Mouse (Mus musculus) hindbrain, embryonic 12.5 days (tissue): Measurements from ENCODE around the gene Mrpl21. TPM values are rescaled to one million over a fixed set of nuclear protein-coding genes. Genes with fewer than 3 reads are reported as not detected.
A peak's percentile ranks its signal among the peaks of the same experiment; 100 is the strongest.

ENCODE experiments used
- ATAC-seq: fragments of 200-750 bp; cut with Nextera tagmentation; 2 replicates; pipeline ENCODE4 v1.8.0; 2017; ENCODE audit warnings: moderate TSS enrichment; ENCODE audit not compliant: low FRiP score
- H3K27ac ChIP-seq: fragments of 300-500 bp; sonication (generic); 2 replicates; pipeline ENCODE4 v1.5.1; 2016; ENCODE audit warnings: mild to moderate bottlenecking
- H3K27me3 ChIP-seq: fragments of 300-500 bp; sonication (generic); 2 replicates; pipeline ENCODE4 v1.6.1; 2016; ENCODE audit warnings: mild to moderate bottlenecking
- H3K36me3 ChIP-seq: fragments of 300-500 bp; sonication (generic); 2 replicates; pipeline ENCODE4 v1.6.1; 2016; ENCODE audit warnings: mild to moderate bottlenecking
- H3K4me1 ChIP-seq: fragments of 300-500 bp; sonication (generic); 2 replicates; pipeline ENCODE4 v1.6.1; 2016
- H3K4me2 ChIP-seq: fragments of 300-500 bp; sonication (generic); replicated peaks from 2 replicates; pipeline ENCODE4 v1.6.1; 2016; ENCODE audit warnings: mild to moderate bottlenecking
- H3K4me3 ChIP-seq: fragments of 300-500 bp; sonication (generic); 2 replicates; pipeline ENCODE4 v1.5.1; 2016; ENCODE audit warnings: mild to moderate bottlenecking
- H3K9ac ChIP-seq: fragments of 300-500 bp; sonication (generic); 2 replicates; pipeline ENCODE4 v1.6.1; 2016; ENCODE audit warnings: mild to moderate bottlenecking, moderate library complexity
- H3K9me3 ChIP-seq: fragments of 300-500 bp; sonication (generic); replicated peaks from 2 replicates; pipeline ENCODE4 v1.6.1; 2016; ENCODE audit warnings: mild to moderate bottlenecking
- WGBS: fragments of 180-500 bp; shearing (Covaris S2); methylation state at CpG from one replicate; pipeline ENCODE4 v1.1.7; 2016; 5-methylcytosine and 5-hydroxymethylcytosine counted together
- polyA plus RNA-seq: library from polyadenylated mRNA; unstranded; fragments of >200 nt; fragmentation: Nextera tagmentation; extraction: Ambion mirVana; gene quantifications from 2 replicates; pipeline ENCODE4 v1.2.1, GENCODE M21; 2016

Mrpl21 gene
- polyA plus RNA-seq, 1 experiment from 2014 or later, result 114 TPM

DNA sequence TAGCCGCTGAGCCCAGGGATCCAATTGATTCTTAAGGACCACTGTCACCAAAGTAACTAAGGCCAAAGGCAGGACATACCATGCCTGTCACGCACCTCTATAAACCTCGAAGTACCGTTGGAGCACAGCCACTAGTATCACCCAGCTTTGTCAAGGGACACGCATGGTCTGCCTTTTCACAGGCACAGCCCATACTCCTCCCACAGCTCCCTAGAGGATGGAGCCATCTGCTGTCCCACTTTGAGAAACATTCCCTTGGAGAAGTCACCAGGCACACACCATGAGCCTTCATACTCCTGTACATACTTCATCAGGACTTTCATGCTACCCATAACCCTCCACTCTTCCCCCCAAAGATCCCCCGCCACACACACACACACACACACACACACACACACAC, 12.9 kb upstream of the Mrpl21 start:
- H3K9me3 ChIP-seq, result no peaks in the 10 kb centered on the region
- no peak overlapping the region for H3K4me3 ChIP-seq
- H3K27ac ChIP-seq, result no peak overlapping the region
- H3K4me2 ChIP-seq, result no peak overlapping the region
- H3K36me3 ChIP-seq, result peaks cover 99% of the 10 kb centered on the region
- 93% methylated on average over 6 of the region's 6 CpGs for WGBS
- H3K9ac ChIP-seq, result no peak overlapping the region
- ATAC-seq, result no peak
- no peaks in the 10 kb centered on the region for H3K4me1 ChIP-seq
- H3K27me3 ChIP-seq, result no peaks in the 10 kb centered on the region

DNA sequence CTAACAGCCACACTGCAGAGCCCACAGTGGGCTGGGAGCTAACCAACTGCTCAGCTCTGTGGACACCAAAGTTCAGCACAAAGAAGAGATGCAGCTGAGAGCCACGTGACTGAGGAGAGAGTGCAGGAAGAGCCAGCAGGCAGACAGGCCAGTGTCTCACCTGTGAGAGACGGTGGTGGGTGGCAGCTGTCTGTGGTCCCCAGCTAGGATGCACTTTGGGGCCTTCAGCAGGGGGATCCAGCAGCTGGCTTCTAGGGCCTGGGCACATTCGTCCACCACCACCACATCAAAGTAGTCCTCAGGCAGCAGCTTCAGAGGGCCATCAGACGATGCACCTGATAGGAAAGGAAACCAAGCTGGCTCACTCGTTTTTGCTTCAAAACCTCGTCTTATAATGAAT, 11.3 kb upstream of the Mrpl21 start:
- 94% methylated on average over 6 of the region's 6 CpGs for WGBS
- no peak overlapping the region for H3K9ac ChIP-seq
- H3K4me3 ChIP-seq, result no peak overlapping the region
- H3K9me3 ChIP-seq, result no peaks in the 10 kb centered on the region
- peaks cover 96% of the 10 kb centered on the region for H3K36me3 ChIP-seq
- H3K27me3 ChIP-seq, result no peaks in the 10 kb centered on the region
- H3K4me2 ChIP-seq, result no peak overlapping the region
- no peak overlapping the region for H3K27ac ChIP-seq
- no peaks in the 10 kb centered on the region for H3K4me1 ChIP-seq
- ATAC-seq, result no peak

GRCm38 (mm10) chr19:3273331-3273730, 9.4 kb upstream of the Mrpl21 start:
- H3K9ac ChIP-seq, result no peak overlapping the region
- no peak overlapping the region for H3K27ac ChIP-seq
- no peak overlapping the region for H3K4me2 ChIP-seq
- H3K36me3 ChIP-seq, result peaks cover 93% of the 10 kb centered on the region
- WGBS, result 92% methylated on average over 9 of the region's 9 CpGs
- H3K27me3 ChIP-seq, result no peaks in the 10 kb centered on the region
- no peak overlapping the region for H3K4me3 ChIP-seq
- no peaks in the 10 kb centered on the region for H3K4me1 ChIP-seq
- no peaks in the 10 kb centered on the region for H3K9me3 ChIP-seq
- no peak for ATAC-seq

DNA sequence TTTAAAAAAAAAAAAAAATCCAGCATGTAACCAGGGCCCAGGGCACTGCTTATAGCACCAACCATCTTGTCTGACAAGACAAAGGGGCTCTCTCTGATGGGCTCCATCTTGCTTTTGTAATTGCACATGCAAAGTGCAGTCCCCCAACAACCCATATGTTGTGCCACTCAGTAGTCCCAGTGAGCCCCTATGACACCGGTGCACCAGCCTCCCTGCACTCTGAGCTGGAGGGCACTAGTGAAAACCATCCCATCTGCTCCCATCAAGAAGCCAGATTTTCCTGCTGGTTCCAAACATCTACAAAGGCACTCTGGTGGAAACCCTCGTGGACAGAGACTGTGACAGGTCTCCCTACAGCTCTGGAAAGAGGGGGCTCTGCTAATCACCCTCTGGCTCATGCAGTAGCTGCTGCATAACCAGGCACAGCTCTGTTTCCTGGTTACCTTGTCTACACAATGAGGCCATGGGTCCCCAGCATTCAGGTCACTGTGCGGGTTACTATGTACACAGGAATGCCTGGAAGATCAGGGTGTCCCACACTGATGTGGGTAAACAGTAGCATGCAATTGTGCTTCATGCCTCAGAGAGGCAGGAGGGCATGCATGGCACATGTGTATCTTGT, 6.8 kb upstream of the Mrpl21 start:
- 89% methylated on average over 3 of the region's 3 CpGs for WGBS
- Histone ChIP-seq H3K9me3 (no peaks in the 10 kb centered on the region), H3K36me3 (peaks cover 84% of the 10 kb centered on the region), H3K27me3 (no peaks in the 10 kb centered on the region), H3K9ac (no peak overlapping the region), H3K4me2 (no peak overlapping the region), H3K4me1 (no peaks in the 10 kb centered on the region), H3K4me3 (no peak overlapping the region), H3K27ac (no peak overlapping the region)
- ATAC-seq, result no peak

GRCm38 (mm10) chr19:3281886-3282285, 815 bp upstream of the Mrpl21 start:
- Histone ChIP-seq H3K36me3 (peaks cover 47% of the 10 kb centered on the region), H3K4me2 (peak overlapping the region; percentile 67), H3K27ac (no peak overlapping the region), H3K4me3 (peak overlapping the region; percentile 80), H3K27me3 (no peaks in the 10 kb centered on the region), H3K4me1 (peaks cover 20% of the 10 kb centered on the region), H3K9ac (peak overlapping the region; percentile 82), H3K9me3 (no peaks in the 10 kb centered on the region)
- no peak for ATAC-seq
- 79% methylated on average over 4 of the region's 4 CpGs for WGBS

GRCm38 (mm10) chr19:3289006-3289405, 6.3 kb downstream of the Mrpl21 start:
- Histone ChIP-seq H3K4me1 (no peaks in the 10 kb centered on the region), H3K36me3 (peaks cover 61% of the 10 kb centered on the region), H3K4me3 (no peak overlapping the region), H3K27me3 (no peaks in the 10 kb centered on the region), H3K27ac (no peak overlapping the region), H3K4me2 (no peak overlapping the region), H3K9ac (no peak overlapping the region), H3K9me3 (no peaks in the 10 kb centered on the region)
- 95% methylated on average over 1 of the region's 1 CpGs for WGBS
- no peak for ATAC-seq

- Histone ChIP-seq H3K27ac (no peak overlapping the region), H3K9ac (no peak overlapping the region), H3K27me3 (no peaks in the 10 kb centered on the region), H3K9me3 (no peaks in the 10 kb centered on the region), H3K36me3 (peaks cover 40% of the 10 kb centered on the region), H3K4me3 (no peak overlapping the region), H3K4me1 (no peaks in the 10 kb centered on the region), H3K4me2 (no peak overlapping the region)
- ATAC-seq, result peak; percentile 76
- 70% methylated on average over 2 of the region's 2 CpGs for WGBS
Observed at GRCm38 (mm10) chr19:3292028-3292427, 9.3 kb downstream of the Mrpl21 start.

DNA sequence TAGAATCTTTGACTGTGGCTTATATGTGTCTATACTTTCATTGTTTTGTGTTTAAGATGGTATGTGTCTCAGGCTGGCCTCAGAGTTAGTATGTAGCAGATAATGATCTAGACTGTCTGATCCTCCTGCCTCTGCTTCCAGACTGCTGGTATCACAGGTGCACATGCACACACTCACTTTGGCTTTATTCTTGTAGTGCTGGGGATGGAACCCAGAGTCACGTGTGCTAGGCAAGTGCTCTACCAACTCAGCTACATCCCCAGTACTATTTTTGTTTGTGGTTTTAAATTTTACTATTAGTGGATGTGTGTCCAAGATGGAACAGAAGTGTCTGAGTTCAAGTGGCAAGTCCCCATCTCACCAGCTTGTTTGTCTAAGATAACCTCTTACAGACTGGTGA, 10.3 kb downstream of the Mrpl21 start:
- H3K27ac ChIP-seq, result no peak overlapping the region
- H3K9ac ChIP-seq, result no peak overlapping the region
- no peak overlapping the region for H3K4me2 ChIP-seq
- H3K4me3 ChIP-seq, result no peak overlapping the region
- no peaks in the 10 kb centered on the region for H3K9me3 ChIP-seq
- peaks cover 32% of the 10 kb centered on the region for H3K36me3 ChIP-seq
- no peaks in the 10 kb centered on the region for H3K4me1 ChIP-seq
- ATAC-seq, result no peak
- WGBS, result 86% methylated on average over 1 of the region's 1 CpGs
- no peaks in the 10 kb centered on the region for H3K27me3 ChIP-seq

DNA sequence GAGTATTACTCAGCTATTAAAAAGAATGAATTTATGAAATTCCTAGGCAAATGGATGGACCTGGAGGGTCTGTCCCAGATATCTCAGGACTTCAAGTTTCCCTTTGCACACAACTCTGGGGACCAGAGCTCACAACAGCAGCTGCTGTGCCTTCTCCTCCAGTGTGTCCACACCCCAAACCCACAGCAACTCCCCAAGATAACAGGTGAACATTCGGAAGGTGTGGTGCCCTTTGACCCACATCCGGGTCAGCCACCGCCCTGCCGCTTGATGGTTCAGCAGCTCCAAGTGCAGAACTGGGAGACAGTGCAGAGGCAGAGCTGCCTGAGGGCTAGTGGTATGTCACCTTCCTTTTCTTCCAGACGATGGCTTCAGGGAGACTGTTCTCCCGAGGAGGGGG, 12.5 kb downstream of the Mrpl21 start:
- no peak for ATAC-seq

GRCm38 (mm10) chr19:3297034-3297433, 14.3 kb downstream of the Mrpl21 start:
- Histone ChIP-seq H3K27me3 (no peaks in the 10 kb centered on the region), H3K4me3 (no peak overlapping the region), H3K9me3 (no peaks in the 10 kb centered on the region), H3K4me1 (no peaks in the 10 kb centered on the region), H3K4me2 (no peak overlapping the region), H3K27ac (no peak overlapping the region), H3K9ac (no peak overlapping the region), H3K36me3 (no peaks in the 10 kb centered on the region)
- ATAC-seq, result no peak

More for the DNA sequence above, 12.5 kb downstream of the Mrpl21 start:
- WGBS, result 92% methylated on average over 6 of the region's 6 CpGs
- Histone ChIP-seq H3K4me2 (no peak overlapping the region), H3K4me1 (no peaks in the 10 kb centered on the region), H3K27me3 (no peaks in the 10 kb centered on the region), H3K4me3 (no peak overlapping the region), H3K27ac (no peak overlapping the region), H3K9me3 (no peaks in the 10 kb centered on the region), H3K36me3 (peaks cover 13% of the 10 kb centered on the region), H3K9ac (no peak overlapping the region)

DNA sequence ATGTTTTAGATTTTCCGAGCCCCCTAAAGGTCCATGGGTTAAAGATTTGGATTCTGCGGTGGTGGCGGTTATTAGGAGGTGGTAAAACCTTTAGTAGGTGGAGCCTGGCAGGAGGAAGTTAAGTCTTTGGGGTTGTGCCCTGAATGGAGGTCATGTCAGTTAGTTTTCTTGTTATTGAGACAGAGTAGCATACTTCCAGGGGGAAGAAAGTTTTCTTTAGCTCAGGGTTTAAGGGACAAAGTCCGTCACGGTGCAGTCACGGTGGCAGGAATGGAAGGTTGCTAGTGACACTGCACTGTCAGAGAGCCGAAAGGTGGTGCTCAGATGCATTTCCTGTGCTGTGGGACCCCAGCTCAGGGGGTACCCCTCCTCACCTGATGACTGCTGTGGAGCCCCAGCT, 15.1 kb downstream of the Mrpl21 start:
- H3K4me1 ChIP-seq, result no peaks in the 10 kb centered on the region
- no peak overlapping the region for H3K9ac ChIP-seq
- H3K4me3 ChIP-seq, result no peak overlapping the region
- H3K4me2 ChIP-seq, result no peak overlapping the region
- 89% methylated on average over 7 of the region's 7 CpGs for WGBS
- ATAC-seq, result no peak
- no peaks in the 10 kb centered on the region for H3K27me3 ChIP-seq
- no peaks in the 10 kb centered on the region for H3K36me3 ChIP-seq
- no peak overlapping the region for H3K27ac ChIP-seq
- no peaks in the 10 kb centered on the region for H3K9me3 ChIP-seq

DNA sequence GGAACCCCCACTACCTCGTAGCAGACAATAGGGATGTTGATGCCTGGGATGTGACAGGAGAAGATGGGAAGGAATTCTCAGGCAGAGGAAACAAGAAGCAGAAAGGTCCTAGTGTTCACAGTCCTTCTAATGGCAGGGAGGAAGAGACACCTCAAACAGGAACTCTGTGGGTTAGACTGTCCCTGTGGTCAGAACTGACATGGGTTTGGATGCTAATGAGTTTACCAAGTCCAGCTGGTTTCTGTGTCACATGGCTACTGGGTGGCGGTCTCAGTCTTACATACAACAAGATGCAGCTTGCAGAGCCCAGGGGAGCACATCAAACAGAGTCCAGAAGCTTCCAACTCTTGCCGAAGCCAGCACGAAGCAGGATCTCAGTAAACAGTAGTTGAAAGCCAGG, 21.3 kb downstream of the Mrpl21 start:
- Histone ChIP-seq H3K36me3 (no peaks in the 10 kb centered on the region), H3K9ac (no peak overlapping the region), H3K27me3 (no peaks in the 10 kb centered on the region; the same call in 1 of the 2 replicates), H3K4me3 (no peak overlapping the region), H3K9me3 (no peaks in the 10 kb centered on the region), H3K27ac (no peak overlapping the region), H3K4me2 (no peak overlapping the region), H3K4me1 (no peaks in the 10 kb centered on the region)
- WGBS, result 78% methylated on average over 4 of the region's 4 CpGs
- no peak for ATAC-seq

- H3K4me2 ChIP-seq, result no peak overlapping the region
- 52% methylated on average over 16 of the region's 16 CpGs for WGBS
- H3K4me3 ChIP-seq, result no peak overlapping the region
- no peaks in the 10 kb centered on the region for H3K9me3 ChIP-seq
- H3K36me3 ChIP-seq, result no peaks in the 10 kb centered on the region
- no peaks in the 10 kb centered on the region; the same call in 1 of the 2 replicates for H3K27me3 ChIP-seq
- no peak for ATAC-seq
- no peak overlapping the region for H3K27ac ChIP-seq
- no peaks in the 10 kb centered on the region for H3K4me1 ChIP-seq
- H3K9ac ChIP-seq, result 0 out of 2 replicates have a peak overlapping the region, but pooled peaks have one; percentile 4
Observed at GRCm38 (mm10) chr19:3307175-3307949, 24.7 kb downstream of the Mrpl21 start.
